Mouse (Mus musculus) neutrophil, adult 65 days (primary cell): ENCODE results near the gene Chek2. TPM values are rescaled to one million over a fixed set of nuclear protein-coding genes. Genes with fewer than 3 reads are reported as not detected.

ENCODE experiments used
- total RNA-seq: library from RNA; stranded (reverse); gene quantifications from 2 replicates; pipeline ENCODE4 v1.2.4, GENCODE M21; 2023

The Chek2 gene
- total RNA-seq = 9.3 and 9.4 TPM in 2 replicates

DNA sequence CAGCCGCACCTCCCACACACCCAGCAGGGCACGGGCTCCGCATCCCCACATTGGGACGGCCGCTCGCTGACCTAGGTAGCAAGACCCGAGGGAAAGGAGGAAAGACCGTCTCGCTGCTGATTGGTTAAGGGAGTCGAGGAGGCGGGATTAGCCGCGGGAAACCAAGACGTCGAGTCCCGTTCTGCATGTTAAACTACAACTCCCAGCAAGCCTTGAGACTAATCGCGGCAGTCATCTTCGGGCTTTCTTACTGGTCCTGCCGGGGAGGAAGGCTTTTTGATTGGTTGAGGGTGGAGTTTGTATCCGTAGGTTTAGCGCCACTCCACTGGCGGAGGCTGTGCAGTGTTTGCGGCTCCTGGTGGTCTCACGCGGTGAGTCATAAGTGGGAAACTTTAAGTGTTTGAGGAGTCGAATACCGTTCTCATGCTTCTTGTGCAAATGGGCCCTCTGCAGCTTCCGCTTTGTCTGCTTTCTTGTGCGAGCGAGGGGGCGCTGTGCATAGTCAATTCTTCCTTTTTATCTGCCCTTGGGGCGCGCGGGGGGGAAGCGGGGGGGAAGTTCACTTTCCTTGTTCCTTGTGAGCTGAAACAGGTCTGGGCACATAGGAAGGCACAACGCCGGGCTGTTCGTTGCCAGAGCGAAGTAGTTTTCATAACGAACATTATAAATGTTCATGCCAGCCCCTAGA is at the start of gene Chek2, which contains the start of gene Hscb:
Chek2 (plus strand) TSS at position 302 of the 688 bp plus-strand sequence.
Hscb (minus strand) TSS at position 100 of the 688 bp plus-strand sequence.

DNA sequence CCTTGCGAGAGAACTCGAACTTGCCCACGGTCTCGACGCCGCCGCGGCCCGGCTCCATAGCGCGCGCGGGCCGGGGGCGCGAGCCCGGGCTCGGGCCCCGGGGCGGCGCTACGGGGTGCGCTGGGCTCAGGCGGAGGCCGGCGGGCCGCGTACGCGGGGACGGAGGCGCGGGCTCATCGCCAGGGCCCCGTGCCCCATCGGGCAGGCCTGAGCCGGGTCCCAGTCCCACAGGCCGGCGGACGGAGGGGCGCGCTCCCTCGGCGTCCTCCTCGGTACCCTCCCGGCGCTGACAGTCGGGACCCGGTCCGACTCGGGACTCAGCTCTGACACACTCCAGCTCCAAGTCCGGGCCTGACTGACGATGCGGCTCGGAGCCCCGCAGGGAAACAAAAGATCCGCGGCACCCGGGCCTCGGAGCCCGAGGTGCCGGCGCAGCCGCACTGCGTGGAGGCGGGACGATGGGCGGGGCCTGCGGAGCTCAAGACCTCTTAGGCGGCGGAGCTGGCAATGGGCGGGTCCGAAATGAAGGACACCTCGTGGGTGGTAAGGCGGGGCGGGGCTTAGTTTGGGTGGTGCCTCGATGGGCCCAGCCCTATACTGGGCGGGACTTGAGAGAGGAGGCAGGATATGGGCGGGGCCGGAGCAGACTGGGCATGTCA is 30.0 kb upstream of the Chek2 start, which contains the start of gene Ulk1:
Ulk1 (minus strand) TSS at position 431 of the 659 bp plus-strand sequence.

DNA sequence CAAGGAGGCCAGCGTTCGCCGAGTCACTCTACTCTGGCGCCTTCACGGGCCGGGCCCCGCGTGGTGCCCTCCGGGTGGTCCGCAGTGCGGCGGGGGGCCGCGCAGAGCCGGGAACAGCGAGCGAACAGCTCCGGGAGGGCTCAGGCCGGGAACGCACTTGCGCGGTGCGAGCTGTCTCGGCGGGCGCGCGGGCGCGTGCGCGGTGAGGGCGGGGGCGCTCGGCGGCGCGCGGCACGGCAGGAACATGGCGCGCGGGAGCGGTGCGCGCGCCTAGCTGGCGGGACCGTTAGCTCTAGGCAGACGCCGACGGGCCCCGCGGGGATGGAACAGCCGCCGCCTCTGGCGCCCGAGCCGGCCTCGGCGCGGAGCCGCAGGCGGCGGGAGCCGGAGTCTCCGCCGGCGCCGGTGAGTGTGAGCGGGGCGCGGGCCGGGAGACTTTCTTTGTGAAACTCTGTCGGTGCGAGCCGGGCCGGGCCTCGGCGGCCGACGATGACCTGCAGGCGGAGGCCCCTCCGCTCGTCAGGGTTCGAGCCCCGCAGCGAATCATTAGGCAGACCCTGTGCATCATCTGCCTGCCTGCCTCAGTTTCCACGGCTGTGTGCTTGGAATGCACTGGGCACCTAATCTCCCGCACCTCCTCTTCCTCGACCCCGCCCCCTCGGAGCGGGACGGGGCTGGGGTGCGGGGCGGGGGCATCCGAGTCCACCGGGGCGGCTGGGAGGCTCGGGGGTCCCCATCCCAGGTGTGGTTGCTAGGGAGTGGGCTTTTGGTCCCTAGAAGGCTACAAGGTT is 40.0 kb downstream of the Chek2 start, which contains the start of gene Ttc28:
Ttc28 (plus strand) TSS at position 220 of the 791 bp plus-strand sequence.

Other genes with a start within 250 kb of the Chek2 start
- gene Noc4l, start 186.6 kb upstream of the Chek2 start, total RNA-seq = 23.1 and 25.6 TPM in 2 replicates
- gene Ddx51, start 186.5 kb upstream of the Chek2 start, total RNA-seq = 15.2 and 27.9 TPM in 2 replicates
- 127 and 151 TPM in 2 replicates for gene Ep400, start 69.3 kb upstream of the Chek2 start, total RNA-seq
- gene Pus1, start 59.3 kb upstream of the Chek2 start, total RNA-seq = 10.8 and 11.6 TPM in 2 replicates
- gene Ulk1, start 29.9 kb upstream of the Chek2 start, total RNA-seq = 176 and 241 TPM in 2 replicates
- 6.4 and 6.5 TPM in 2 replicates for gene Hscb, start 202 bp upstream of the Chek2 start, total RNA-seq
- gene Ttc28, start 39.8 kb downstream of the Chek2 start, total RNA-seq = 0.95 and 1.9 TPM in 2 replicates